Mouse (Mus musculus) left cerebral cortex, postnatal 10 days (tissue): ENCODE measurements around the gene 4931429L15Rik. TPM values are rescaled to one million over a fixed set of nuclear protein-coding genes. Genes with fewer than 3 reads are reported as not detected.
"Not testable (repeated sequence)": the region's sequence is repeated elsewhere in the genome, so short reads cannot be mapped to it uniquely, and the experiment has no call there.

Experiments
- DNase-seq, 2 experiments: peaks; one replicate each; pipeline ENCODE4 v3.0.0; 2021 to 2022; ENCODE audit warnings: low spot score in 2 of 2, mixed read lengths in 1 of 2; ENCODE audit errors: extremely low spot score in 1 of 2
- intact Hi-C: fragments of 180-260 bp; cut with DNase I; formaldehyde crosslinking; loops from one replicate; pipeline ENCODE4 v1.15.1; 2025
- total RNA-seq, 2 experiments: library from RNA; stranded (reverse); gene quantifications; 2 replicates each; pipeline ENCODE4 v1.2.3; 2021

The 4931429L15Rik gene
- total RNA-seq = not detected

DNA sequence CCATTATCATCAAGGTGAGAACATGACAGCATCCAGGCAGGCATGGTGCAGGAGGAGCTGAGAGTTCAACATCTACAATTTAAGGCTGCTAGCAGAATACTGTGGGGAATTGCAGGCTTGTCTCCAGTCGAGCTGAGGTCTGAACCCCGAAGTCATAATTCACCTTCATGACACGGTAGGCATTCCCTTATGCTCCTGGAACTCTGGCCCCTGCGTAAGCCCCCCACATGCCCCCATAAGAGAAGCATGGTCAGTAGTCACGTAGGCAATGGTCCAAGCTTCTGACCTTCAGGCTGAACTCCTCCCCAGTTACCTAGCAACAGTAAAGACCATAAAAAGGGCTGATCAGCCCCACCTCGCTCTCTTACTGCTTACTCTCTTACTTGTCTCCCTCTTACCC, at the start of gene 4931429L15Rik:
Gene 4931429L15Rik (minus strand): TSS at position 101 of the 400 bp plus-strand sequence.
- DNase-seq, intact Hi-C loops: not testable (repeated sequence)

DNA sequence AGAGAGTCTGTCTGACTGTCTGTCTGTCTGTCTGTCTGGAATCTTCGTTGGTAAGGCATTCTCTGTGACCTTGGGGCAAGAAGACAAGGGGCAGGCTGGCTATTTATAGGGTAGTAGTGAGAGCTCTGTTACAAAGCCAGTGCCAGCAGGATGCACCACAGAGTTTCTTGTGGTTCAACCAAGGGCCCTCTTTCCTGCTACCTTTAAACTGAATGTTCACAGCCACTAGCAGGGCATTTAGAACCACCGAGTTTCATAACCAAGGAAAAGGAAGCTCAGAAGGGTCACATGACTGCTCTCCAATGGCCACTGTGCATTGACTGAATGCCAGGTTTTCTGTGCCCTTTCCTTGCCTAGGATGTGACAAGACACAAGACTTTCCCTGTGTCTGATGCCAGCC, 42.7 kb upstream of the 4931429L15Rik start:
- DNase-seq = no peak
- intact Hi-C loops = no loop called here

DNA sequence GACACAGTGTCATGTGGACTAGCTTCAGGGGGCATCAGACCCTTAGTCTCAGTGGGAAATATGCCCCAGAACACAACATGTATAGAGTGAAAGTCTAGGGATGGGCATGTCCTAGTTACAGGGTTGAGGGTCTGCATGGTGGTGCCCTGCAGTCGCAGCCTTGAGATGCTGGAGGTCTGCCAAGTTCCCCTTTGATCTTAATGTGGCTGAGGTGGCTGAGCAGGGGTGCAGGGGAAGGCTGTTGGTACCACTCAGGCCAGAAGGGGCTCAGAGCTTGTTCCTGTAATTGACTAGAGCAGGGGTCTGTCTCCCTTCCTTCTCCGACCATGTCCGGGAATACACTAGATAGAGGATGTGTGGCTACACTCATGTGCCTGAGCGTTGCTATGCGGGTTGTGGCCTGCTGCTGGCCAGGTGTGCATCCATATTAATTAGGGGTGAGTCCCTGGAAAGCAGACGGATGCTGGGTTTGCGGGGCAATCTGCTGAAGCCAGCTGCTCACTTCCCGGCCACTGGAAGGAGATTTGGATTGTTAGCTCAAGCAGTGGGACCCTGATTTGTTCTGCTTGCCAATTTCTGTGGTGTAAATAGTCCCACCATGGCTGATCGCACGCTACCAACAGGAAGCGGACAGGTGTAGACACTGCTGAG, 41.8 kb upstream of the 4931429L15Rik start:
- intact Hi-C loops = no loop called here
- DNase-seq = no peak

DNA sequence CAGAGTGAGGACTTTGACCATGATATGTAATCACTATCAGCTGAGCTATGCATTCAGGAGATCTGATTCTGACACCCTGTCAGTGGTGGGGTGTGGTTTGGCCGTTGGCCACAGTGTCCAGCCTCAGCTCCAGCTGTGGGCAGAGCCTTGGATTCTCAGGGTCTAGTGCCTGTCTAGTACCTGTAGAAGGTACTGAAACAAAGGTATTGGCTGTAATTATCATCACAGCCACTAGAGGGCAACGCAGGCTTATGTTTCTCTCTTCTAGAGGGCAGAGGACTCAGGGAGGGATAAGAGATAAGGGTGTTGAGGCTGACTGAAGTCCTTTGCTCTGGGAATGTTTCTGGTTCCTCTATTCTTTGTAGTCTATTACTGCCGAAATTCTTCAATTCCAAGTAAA, 34.2 kb upstream of the 4931429L15Rik start:
- intact Hi-C loops = no loop called here
- peak; percentile 55 to 63 for DNase-seq

DNA sequence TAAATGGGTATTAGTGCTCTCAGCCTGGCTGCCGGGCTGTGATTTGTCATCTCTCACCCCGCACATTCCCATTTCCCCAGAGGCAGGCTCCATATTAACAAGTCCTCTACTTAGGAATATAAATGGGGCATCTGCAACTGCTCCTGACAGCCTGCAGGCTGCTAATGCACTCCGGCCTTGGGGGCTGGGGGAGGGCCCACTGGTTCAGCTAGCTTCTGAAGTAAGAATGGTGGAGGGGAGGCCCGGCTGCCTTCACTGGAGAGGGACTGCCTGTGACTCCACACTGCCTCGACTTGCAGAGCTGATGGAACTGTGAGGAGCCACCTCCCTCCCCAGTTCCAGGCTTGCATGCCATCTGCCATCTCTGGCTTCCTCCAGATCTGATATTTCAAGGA, 33.5 kb upstream of the 4931429L15Rik start:
- intact Hi-C loops = no loop called here
- DNase-seq = no peak

DNA sequence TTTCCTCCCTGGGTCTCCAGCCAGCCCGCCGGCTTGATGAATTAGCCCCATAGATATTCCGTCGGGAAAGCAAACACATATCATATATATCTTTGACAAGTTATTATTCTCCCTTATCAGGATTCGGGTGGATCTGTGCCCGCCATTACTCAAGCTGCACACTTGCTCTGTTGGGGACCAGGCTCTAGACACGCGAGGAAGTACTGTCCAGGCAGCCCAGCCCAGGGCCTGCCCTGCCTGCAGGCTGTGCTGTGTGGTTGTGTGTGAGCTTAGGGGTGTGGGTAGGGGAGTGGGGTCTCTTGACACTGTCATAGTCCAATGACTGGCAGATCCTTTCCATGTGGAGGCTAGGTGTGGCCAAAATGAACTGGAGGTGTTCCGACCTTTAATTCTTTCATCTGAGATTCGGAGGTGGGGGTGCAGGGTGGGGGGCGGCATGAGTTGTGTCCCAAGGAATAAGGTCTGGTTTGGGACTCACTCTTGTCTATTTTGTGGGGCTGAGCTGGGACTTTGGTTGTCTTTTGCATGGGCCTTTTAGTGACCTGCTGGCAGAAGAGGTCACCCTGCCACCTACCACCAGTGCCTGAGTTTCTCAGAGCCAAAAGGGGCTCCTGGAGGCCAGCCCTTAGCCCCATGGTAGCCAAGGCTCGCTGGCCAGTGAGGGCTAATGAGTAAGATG, 33.0 kb upstream of the 4931429L15Rik start:
- intact Hi-C loops = no loop called here
- no peak for DNase-seq

DNA sequence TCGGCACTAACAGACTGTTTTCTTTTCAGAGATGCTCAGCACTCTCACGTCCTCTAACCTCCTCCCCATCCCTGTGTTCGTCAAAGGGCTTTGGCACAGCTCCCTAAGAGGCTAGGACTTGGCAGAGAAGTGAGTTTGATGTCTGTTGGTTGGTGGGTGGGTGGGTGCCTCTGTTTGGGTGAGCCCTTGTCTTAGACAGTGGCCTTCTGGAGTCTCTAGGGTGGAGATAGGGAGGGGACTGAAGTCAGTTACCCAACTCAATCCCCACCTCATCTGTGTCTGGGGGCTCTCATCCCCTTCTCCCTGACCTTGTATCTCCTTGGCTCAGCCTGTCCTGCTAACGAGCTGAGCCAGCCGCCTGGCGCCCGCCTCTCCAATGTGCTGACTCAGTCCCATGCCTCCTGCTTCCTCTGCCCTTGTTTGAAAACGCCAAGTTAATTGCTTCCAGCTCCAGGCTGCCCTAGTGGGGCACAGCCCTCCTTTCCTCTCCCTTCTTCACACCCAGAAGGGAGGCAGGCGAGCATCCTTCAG, 30.7 kb upstream of the 4931429L15Rik start:
- intact Hi-C loops = no loop called here

DNA sequence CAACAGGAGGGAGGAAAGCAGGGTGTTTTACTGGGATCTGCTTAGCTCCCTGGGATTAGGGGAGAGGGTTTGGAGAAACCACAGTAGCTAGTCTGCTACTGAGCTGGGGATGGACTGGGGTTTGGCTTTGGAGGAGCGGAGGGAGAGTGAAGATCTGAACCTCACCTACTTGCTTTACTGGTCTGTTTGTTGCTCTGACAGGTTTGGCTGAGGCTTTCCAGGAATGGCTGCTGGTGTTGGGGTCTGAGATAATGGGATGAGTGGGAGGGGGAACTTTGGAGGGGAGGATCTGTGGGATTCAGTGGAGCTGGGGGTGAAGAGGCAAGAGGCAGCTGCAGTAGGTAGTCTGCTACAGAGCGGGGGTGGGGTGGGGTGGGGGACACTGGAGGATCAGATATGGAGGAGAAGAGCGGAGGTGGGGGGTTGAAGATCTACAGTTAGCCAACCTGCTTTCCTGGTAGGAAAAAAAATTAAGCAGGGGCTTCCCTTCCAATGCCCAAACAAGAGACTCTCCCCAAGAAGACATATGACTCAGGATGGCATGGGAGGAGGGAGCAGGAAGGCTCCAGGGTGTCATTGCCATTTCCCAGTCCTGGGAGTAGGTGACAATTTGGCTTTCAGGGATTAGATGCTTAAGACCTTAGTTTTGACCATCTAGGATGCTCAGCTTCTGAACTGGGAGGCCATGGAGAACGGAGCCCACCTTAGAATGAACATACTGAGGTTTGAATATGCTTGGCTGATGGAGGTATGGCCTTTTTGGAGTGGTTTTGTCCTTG, 26.3 kb upstream of the 4931429L15Rik start:
- intact Hi-C loops = no loop called here
- DNase-seq = no peak

More for the DNA sequence above, 30.7 kb upstream of the 4931429L15Rik start:
- no peak for DNase-seq

DNA sequence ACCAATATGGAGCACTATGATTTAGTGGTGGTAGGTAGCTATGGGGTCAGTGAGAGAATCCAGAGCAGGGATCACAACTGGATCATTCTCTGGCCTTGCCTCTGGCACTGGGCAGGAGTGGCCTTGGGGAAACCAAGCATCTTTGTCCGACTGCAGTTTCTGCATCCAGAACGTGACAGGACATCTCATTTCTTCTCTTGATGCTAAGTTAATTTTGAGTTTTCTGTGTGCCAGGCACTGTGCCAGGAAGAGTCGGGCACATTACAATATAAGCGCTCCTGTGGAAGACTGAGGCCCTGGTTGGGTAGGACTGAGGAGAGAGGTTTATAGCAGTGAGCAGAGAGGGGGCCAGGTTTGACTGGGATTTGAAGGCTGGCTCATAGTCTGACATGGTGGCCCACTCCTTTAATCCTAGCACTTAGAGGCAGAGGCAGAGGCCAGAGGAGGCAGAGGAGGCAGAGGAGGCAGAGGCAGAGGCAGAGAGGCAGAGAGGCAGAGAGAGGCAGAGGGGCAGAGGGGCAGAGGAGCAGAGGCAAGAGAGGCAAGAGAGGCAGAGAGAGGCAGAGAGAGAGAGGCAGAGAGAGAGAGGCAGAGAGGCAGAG, 19.4 kb upstream of the 4931429L15Rik start:
- no peak for DNase-seq

DNA sequence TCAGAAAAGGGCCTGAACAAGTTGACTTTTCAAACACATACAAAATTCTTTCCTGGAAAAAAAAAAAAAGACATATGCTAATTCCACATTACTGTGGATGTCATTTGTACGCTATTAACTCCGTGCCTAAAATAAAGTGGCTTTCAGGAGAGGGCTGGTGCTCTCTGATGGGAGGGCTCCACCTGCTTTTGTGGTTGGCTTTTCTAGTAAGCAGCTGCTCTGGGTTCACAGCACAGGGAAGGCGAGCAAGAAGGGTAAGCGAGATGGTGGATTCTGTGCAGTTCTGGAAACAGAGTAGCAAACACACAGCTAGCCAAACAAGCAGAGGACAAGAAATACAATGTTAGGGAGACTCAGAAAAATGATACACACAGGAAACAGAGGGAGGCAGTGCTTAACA, 18.6 kb upstream of the 4931429L15Rik start:
- DNase-seq = no peak
- intact Hi-C loops = no loop called here

More for the DNA sequence above, 19.4 kb upstream of the 4931429L15Rik start:
- intact Hi-C loops = no loop called here

DNA sequence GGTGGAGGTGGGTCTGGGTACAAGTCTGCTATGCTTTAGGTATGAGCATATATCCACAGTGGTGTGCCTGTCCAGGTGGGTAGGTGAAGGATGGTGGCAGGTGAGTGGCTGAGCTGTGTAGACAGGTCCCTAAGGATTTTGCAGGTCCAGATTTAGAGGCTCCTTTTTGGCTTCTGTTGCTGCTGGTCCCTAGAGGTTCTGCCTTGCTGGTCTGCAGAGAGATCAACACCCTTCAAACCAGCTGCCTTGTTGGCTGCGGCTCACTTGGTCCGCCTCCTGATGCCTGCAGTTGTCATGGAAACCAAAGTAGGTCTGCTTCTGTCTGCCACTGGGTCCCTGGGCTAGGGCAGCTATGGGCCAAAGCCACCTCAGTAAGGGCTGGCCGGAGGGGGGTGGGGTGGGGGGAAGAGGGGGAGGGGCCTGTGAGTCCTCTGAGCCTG, 18.1 kb upstream of the 4931429L15Rik start:
- peak; percentile 64 to 75 for DNase-seq

DNA sequence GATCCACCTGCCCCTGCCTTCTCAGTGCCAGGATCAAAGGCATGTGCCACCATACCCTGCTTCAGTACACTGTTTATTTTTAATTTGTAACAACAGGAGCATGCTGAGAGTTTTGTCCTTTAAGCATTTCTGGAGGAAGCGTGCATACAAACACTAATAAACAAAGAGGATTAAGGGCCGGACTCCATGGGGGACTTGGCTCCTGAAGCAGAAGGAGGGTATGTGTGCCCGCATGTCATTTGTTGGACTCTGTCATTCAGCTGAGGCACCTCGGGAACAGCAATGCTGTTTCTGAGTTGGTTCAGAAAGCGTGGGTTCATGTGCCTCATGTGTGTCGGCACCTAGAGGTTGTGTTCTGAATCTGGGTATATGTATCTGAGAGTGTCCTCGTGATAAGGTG, 17.5 kb upstream of the 4931429L15Rik start:
- intact Hi-C loops = no loop called here
- DNase-seq = no peak

More for the DNA sequence above, 18.1 kb upstream of the 4931429L15Rik start:
- intact Hi-C loops = no loop called here

DNA sequence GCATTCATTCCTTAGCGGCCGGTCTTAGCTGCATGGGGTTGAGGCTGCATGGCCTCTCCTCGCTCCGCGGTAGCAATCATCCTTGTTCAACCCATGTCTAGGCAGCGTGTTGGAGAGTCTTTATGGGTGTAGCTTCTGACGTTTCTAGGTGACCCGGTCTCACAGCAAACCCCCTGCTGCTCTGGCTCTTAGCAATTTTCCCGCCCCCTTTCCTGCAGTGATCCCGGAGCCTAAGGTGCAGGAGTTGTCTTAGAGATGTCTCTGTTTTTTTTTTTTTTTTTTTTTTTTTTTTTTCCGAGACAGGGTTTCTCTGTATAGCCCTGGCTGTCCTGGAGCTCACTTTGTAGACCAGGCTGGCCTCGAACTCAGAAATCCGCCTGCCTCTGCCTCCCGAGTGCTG, 16.5 kb upstream of the 4931429L15Rik start:
- DNase-seq, intact Hi-C loops: not testable (repeated sequence)

DNA sequence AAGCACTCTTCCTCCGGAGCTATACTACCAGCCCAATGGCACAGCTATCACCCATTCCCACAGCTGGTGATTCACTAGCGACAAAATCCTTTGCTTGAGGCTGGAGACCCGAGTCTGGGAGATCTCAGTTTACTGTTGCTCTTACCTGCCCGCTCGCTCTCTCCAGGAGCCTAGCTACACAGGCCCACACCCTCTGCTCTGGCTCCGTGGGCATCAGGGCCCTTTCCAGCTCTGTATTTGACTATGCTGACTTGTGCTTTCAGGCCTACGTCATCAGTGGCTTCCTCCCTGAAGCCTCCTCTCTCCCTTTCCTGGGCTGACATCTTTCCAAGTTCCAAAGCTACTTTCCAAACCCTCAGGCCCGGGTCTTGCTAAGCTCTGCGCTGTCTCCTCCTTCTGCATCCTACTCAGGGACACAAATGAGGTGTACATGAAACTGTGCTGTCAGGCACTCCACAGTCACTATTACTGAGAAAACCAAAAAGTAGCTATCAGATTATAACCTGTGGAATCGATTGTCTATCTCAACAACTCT, 15.7 kb upstream of the 4931429L15Rik start:
- no peak for DNase-seq
- intact Hi-C loops = no loop called here

DNA sequence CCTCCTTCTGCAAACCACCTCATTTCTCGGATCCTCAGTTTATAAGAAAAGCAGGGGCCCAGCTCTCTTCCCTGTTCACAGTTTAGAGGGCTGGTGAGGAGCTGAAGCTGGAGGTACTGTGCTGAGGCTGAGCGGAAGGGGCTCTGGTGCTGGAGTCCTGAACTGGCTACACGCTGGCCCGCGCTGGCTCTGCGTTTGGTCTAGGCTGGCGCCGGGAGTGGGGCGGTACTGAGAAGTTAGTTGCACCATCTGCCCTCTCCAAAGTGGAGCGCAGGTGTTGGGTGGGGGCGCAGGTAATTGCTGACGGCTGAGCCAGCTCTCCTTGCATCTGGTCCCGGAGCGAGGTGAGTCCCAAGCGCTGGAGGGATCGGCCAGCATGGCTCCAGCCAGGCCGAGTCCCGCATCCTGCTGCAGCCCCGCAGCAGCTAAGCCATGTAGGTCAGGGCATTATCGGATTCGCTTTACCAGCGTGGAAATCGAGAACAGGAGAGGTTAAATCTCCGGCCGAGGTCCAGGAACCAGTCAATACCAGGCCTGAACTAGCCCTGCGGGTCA, 14.8 kb upstream of the 4931429L15Rik start:
- intact Hi-C loops = no loop called here
- no peak for DNase-seq

DNA sequence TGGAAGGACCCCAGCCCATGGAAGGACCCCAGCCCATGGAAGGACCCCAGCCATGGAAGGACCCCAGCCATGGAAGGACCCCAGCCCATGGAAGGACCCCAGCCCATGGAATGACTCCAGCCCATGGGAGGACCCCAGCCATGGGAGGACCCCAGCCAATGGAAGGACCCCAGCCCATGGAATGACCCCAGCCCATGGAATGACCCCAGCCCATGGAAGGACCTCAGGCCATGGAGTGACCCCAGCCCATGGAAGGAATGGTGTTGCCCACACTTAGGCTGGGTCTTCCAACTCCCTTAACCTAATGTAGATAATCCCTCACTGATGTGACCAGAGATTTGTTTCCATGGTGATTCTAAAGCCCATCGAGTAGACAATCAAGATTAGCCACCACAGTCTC, 11.5 kb upstream of the 4931429L15Rik start:
- no peak for DNase-seq
- intact Hi-C loops = no loop called here

DNA sequence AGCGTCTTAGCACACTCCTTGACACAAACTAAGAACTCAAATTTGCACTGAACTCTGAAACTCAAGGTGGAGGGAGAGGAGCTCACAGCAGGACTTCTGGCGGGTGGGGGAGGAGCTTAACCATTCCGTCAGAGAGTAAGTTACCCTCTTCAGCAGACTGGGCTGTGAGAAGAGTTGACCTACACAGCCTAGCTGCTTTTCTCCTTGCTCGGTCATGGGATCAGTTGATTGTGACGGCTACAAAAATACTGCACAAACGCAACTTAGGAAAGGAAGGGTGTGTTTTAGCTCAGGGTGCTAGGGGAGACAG, 10.8 kb upstream of the 4931429L15Rik start:
- intact Hi-C loops = no loop called here
- no peak for DNase-seq

DNA sequence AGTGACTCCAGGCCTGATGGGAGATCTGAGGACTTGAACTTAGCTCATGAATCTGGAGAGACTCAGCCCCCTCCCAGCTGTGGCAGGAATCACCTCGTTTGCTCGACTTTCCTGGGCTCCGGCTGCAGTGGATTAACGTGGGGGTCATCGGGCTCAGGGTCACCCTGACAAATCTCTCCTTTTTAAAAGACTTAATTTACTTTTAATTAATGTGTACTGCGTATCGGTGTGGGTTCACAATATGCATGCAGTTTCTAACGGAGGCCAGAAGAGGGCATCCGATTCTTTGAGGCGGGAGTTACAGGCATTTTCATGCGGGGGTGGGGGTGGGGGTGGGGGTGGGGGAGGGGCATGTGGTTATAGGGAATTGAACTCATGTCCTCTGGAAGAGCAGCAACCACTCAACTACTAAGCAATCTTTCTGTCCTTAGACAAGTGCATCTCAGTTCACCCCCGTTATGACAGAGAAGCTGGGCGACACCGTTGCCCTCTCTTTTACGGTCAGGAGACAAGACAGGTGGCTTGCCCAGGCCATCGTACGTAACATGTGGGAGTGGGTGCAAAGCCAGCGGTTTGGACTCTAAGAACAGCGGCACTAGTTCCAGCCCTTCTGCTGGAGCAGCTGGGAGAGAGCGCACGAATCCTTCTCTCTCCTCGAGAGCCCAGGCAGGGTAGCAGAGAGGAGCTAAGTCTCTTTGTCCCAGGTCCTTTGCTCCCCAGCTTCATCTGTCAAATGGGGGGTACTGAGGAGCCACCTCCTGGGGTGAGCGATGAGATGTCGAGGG, 10.2 kb upstream of the 4931429L15Rik start:
- no peak for DNase-seq
- intact Hi-C loops = no loop called here
